Mouse (Mus musculus) heart, embryonic 14.5 days (tissue): Measurements from ENCODE around the gene Gjc1. TPM values are rescaled to one million over a fixed set of nuclear protein-coding genes. Genes with fewer than 3 reads are reported as not detected.
A peak's percentile ranks its signal among the peaks of the same experiment; 100 is the strongest.

Experiments used
- ATAC-seq: fragments of 200-750 bp; cut with Nextera tagmentation; 2 replicates; pipeline ENCODE4 v1.8.0; 2017; ENCODE audit warnings: low read depth, moderate TSS enrichment; ENCODE audit not compliant: insufficient number of reproducible peaks, insufficient read depth, low FRiP score
- H3K27ac ChIP-seq, 2 experiments: fragments of 200-500 bp in 1 of 2; fragments of 300-500 bp in 1 of 2; sonication (generic) in 1 of 2; replicated peaks in 1 of 2; 2 replicates each; pipeline ENCODE4 v1.5.1; 2012 to 2014; ENCODE audit warnings: low read depth in 2 of 2, low read length in 2 of 2, control low read depth in 1 of 2, mild to moderate bottlenecking in 1 of 2, mixed read lengths in 1 of 2; ENCODE audit not compliant: control insufficient read depth in 1 of 2, insufficient read depth in 1 of 2
- H3K27me3 ChIP-seq: fragments of 300-500 bp; sonication (generic); 2 replicates; pipeline ENCODE4 v1.6.1; 2014; ENCODE audit warnings: mild to moderate bottlenecking, low read length, control low read depth; ENCODE audit not compliant: control insufficient read depth, insufficient read depth
- H3K36me3 ChIP-seq: fragments of 300-500 bp; sonication (generic); 2 replicates; pipeline ENCODE4 v1.6.1; 2014; ENCODE audit warnings: mild to moderate bottlenecking, control low read depth, low read length, mixed read lengths; ENCODE audit not compliant: control insufficient read depth, insufficient read depth
- H3K4me1 ChIP-seq, 2 experiments: fragments of 200-500 bp in 1 of 2; fragments of 300-500 bp in 1 of 2; sonication (generic) in 1 of 2; 2 replicates each; pipeline ENCODE4 v1.6.1; 2012 to 2014; ENCODE audit warnings: low read length in 2 of 2, control low read depth in 1 of 2, mixed read lengths in 1 of 2; ENCODE audit not compliant: control insufficient read depth in 2 of 2, insufficient read depth in 2 of 2
- H3K4me2 ChIP-seq: fragments of 300-500 bp; sonication (generic); 2 replicates; pipeline ENCODE4 v1.6.1; 2014; ENCODE audit warnings: mild to moderate bottlenecking, low read length
- H3K4me3 ChIP-seq, 2 experiments: fragments of 200-500 bp in 1 of 2; fragments of 300-500 bp in 1 of 2; sonication (generic) in 1 of 2; 2 replicates each; pipeline ENCODE4 v1.5.1; 2012 to 2014; ENCODE audit warnings: low read length in 2 of 2, mild to moderate bottlenecking in 2 of 2, control low read depth in 1 of 2, low read depth in 1 of 2, moderate library complexity in 1 of 2; ENCODE audit not compliant: control insufficient read depth in 1 of 2, insufficient read depth in 1 of 2
- H3K9ac ChIP-seq: fragments of 300-500 bp; sonication (generic); 2 replicates; pipeline ENCODE4 v1.6.1; 2014; ENCODE audit warnings: mild to moderate bottlenecking, low read length
- H3K9me3 ChIP-seq: fragments of 300-500 bp; sonication (generic); 2 replicates; pipeline ENCODE4 v1.6.1; 2016; ENCODE audit warnings: low read length, control low read depth; ENCODE audit not compliant: control insufficient read depth
- WGBS: fragments of 180-500 bp; shearing (Covaris S2); extraction: QIAGEN DNeasy Blood & Tissue Kit; methylation state at CpG from one replicate; pipeline ENCODE4 v1.1.7; 2014; 5-methylcytosine and 5-hydroxymethylcytosine counted together
- polyA plus RNA-seq: library from polyadenylated mRNA; unstranded; fragments of >200 nt; fragmentation: Nextera tagmentation; extraction: Ambion mirVana; gene quantifications from 2 replicates; pipeline ENCODE4 v1.2.1, GENCODE M21; 2014

Gene Gjc1
- polyA plus RNA-seq, 1 experiment from 2014 or later: 53.8 TPM

DNA sequence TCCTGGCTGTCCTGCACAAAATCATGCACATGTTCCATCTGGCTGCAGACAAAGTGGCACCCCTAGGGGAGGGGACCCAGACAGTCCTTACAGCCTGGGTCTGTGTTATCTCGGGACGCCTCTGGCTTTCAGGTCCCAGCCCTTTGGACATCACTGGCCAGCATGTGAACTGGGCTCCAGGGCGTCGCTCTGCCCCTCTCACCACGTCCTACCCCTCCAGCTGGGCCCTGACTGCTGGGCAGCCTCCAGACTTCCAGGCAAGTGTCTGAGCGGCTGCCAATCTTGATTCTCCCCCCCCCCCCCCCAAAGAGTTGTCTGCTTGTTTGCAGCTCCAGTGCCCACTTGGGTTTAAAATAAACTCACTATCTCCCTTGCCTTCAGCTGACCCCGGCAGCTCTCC, 36.1 kb downstream of the Gjc1 start:
- H3K4me3 ChIP-seq: no peak overlapping the region
- H3K27me3 ChIP-seq: no peaks in the 10 kb centered on the region
- peak; percentile 49; the same call in 1 of the 2 replicates for ATAC-seq
- peaks cover 54 to 63% of the 10 kb centered on the region in 2 experiments for H3K4me1 ChIP-seq
- H3K9me3 ChIP-seq: no peaks in the 10 kb centered on the region
- peak overlapping the region; percentile 86 to 88 for H3K27ac ChIP-seq
- no peaks in the 10 kb centered on the region for H3K36me3 ChIP-seq
- WGBS: 13% methylated on average over 6 of the region's 7 CpGs
- peak overlapping the region; percentile 41 for H3K4me2 ChIP-seq
- H3K9ac ChIP-seq: peak overlapping the region; percentile 45; the same call in 1 of the 2 replicates

DNA sequence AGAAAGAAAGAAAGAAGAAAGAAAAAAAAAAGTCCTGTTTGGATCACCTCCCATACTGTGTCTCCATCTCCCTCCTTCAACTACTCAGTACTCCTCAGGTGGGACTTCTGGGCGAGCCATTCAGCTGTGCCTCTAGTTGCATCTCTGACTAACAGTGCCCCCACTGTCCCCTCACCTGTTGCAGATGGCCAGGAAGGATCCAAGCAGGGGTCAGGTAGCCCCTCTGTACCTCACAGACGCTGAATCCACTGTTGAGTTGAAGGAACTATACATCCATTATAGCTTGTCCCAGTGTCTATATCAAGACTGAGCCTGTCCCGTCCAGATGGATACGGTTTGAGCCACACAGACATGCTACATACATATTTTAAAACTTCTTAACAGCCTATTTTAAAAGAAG, 38.0 kb downstream of the Gjc1 start:
- Histone ChIP-seq H3K4me1 (peaks cover 60 to 64% of the 10 kb centered on the region in 2 experiments), H3K9ac (no peak overlapping the region), H3K27me3 (no peaks in the 10 kb centered on the region), H3K4me2 (no peak overlapping the region), H3K27ac (no peak overlapping the region), H3K4me3 (no peak overlapping the region), H3K36me3 (peaks cover 8% of the 10 kb centered on the region; the same call in 1 of the 2 replicates), H3K9me3 (no peaks in the 10 kb centered on the region)
- 88% methylated on average over 4 of the region's 4 CpGs for WGBS
- no peak for ATAC-seq

DNA sequence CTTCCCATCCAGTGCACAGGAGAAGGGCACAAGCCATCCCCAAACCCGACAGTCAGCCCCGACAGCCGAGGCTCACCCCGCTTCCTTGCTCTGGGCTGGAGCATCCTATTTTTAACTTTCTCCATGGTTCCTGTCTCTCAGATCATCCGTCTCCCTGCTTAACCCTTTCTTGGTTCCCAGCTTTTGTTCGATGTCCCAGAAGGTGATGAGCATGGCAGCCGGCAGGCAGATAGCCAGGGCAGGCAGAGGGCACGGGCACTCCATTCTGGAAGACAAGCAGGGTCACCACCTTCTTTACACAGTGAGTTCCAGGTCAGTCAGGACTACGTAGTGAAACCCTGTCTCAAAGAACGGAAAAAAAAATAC, 38.5 kb downstream of the Gjc1 start:
- Histone ChIP-seq H3K27ac (peak overlapping the region in 1 of 2 experiments; percentile 41; a peak in 1 of 4 replicates), H3K27me3 (no peaks in the 10 kb centered on the region), H3K9ac (0 out of 2 replicates have a peak overlapping the region, but pooled peaks have one; percentile 44), H3K4me1 (peaks cover 60 to 64% of the 10 kb centered on the region in 2 experiments), H3K4me2 (peak overlapping the region; percentile 17; the same call in 1 of the 2 replicates), H3K4me3 (no peak overlapping the region), H3K36me3 (peaks cover 8% of the 10 kb centered on the region; the same call in 1 of the 2 replicates), H3K9me3 (no peaks in the 10 kb centered on the region)
- no peak for ATAC-seq
- WGBS: 28% methylated on average over 10 of the region's 10 CpGs

DNA sequence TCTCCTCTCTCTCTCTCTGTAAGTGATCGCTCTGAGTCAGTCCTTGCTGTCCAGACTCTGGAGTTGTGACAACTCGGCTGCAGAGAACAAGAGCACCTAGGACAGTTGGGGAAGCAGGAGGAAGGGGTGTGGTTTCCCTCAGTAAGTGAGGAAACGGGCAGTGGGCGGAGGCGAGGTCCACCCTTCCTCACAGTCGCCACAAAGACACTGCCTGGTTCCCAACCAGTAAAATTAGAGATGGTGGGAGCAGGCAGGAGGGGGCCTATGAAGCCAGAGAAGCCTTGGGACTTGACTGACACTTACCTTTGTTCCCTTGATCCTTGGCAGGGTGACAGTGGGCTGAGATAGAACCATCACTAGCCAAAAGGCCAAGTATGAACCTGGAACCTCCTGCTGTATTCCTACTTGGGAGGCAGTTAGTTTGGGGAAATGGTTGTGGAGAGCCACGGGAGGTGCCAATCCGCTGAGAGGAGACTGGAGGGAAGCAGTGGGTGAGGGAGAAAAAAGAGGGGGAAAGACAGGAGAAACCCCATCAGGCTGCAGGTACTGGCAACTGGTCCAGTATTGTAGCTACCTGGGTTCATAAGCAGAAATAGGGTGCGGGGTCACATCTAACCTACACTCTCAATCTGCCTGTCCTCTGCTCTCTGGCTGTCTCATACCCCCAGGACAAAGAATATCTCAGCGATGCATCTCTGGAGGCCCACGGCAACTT, 39.1 kb downstream of the Gjc1 start:
- no peaks in the 10 kb centered on the region for H3K27me3 ChIP-seq
- no peaks in the 10 kb centered on the region for H3K9me3 ChIP-seq
- peak overlapping the region in 1 of 2 experiments; percentile 41; a peak in 3 of 4 replicates for H3K27ac ChIP-seq
- peaks cover 8% of the 10 kb centered on the region; the same call in 1 of the 2 replicates for H3K36me3 ChIP-seq
- peaks cover 60 to 64% of the 10 kb centered on the region in 2 experiments for H3K4me1 ChIP-seq
- no peak overlapping the region for H3K4me3 ChIP-seq
- H3K9ac ChIP-seq: peak overlapping the region; percentile 44; the same call in 1 of the 2 replicates
- ATAC-seq: no peak
- H3K4me2 ChIP-seq: peak overlapping the region; percentile 17; the same call in 1 of the 2 replicates
- 32% methylated on average over 11 of the region's 11 CpGs for WGBS

DNA sequence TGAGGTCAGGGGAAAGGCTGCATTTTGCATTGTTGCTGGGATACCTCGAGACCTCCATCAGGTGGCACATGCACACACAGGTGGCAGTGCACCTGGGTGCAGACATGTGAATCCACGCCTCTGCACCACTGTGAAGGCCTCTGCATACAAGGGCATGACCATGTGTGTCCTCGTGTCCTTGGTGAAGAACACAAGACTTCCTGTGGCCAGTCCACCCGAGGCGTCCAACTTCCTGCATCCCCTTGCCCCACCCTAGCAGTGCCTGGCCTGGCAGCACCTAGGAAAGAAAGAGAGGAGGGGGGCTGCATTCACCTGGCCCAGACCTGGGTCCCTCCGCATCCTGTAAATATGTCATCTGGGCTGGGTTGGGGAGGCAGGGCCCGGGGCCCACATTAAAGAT, 39.7 kb downstream of the Gjc1 start:
- H3K9ac ChIP-seq: no peak overlapping the region; the same call in 1 of the 2 replicates

DNA sequence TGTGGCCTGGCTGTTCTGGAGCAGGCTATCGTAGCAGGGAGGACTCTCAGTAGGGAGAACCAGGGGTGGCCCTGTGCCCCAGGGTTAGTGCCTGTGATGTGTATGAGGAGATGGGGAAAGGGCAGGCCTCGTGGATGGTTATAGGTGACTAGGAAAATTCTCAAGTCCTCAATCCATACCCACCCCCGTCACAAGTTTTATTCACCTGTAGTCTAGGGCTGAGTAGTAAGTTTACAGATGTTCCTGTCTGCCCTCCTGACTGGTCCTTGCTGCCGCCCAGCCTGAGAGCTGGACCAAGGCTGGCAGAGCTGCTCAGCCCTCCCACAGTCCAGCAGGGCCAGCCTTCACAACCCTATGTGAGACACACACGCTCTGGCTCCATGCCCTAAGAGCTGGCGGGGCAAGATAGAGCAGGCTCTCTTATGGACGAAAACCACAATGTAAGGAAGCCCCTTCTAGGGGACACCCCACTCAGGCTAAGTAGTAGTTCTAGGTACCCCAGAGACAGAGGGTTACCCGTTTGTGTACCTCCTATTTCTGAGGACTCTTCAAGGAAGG, 40.3 kb downstream of the Gjc1 start:
- peak overlapping the region in 1 of 2 experiments; percentile 41; a peak in 1 of 4 replicates for H3K27ac ChIP-seq
- no peaks in the 10 kb centered on the region for H3K9me3 ChIP-seq
- H3K9ac ChIP-seq: no peak overlapping the region
- peaks cover 8% of the 10 kb centered on the region; the same call in 1 of the 2 replicates for H3K36me3 ChIP-seq
- no peak overlapping the region for H3K4me3 ChIP-seq
- no peaks in the 10 kb centered on the region for H3K27me3 ChIP-seq
- no peak overlapping the region for H3K4me2 ChIP-seq
- WGBS: 75% methylated on average over 8 of the region's 8 CpGs
- no peak for ATAC-seq
- H3K4me1 ChIP-seq: peaks cover 54 to 60% of the 10 kb centered on the region in 2 experiments

More for the DNA sequence above, 39.7 kb downstream of the Gjc1 start:
- Histone ChIP-seq H3K27me3 (no peaks in the 10 kb centered on the region), H3K4me2 (peak overlapping the region; percentile 17; the same call in 1 of the 2 replicates), H3K9me3 (no peaks in the 10 kb centered on the region), H3K4me1 (peaks cover 59 to 66% of the 10 kb centered on the region in 2 experiments), H3K27ac (peak overlapping the region in 1 of 2 experiments; percentile 41; a peak in 1 of 4 replicates), H3K4me3 (no peak overlapping the region), H3K36me3 (peaks cover 8% of the 10 kb centered on the region; the same call in 1 of the 2 replicates)
- no peak for ATAC-seq
- 57% methylated on average over 7 of the region's 7 CpGs for WGBS

DNA sequence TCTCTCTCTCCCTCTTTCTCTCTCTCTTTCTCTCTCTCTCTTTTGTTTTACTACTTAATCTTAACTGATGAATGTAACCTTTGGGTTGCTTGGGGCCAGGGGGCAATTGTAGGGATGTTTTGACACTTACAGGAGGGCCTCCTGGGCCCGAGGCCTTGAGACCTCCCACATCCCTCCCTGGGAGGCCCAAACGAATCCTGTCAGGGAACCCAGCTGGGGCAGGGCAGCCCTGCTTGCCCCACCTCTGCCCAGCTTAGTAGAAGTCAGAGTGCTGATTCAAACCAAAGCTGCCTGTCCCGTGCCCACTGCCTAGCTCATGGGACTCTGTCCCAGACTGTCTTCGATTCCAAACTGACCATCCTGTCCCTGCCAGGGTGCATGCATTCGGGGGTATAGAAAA, 40.9 kb downstream of the Gjc1 start:
- no peak for ATAC-seq
- H3K4me2 ChIP-seq: no peak overlapping the region
- no peak overlapping the region for H3K4me3 ChIP-seq
- H3K27ac ChIP-seq: 0 out of 4 replicates have a peak overlapping the region, but pooled peaks of 1 of the 2 experiments have one; percentile 0
- no peaks in the 10 kb centered on the region for H3K27me3 ChIP-seq
- no peaks in the 10 kb centered on the region for H3K9me3 ChIP-seq
- 54% methylated on average over 5 of the region's 5 CpGs for WGBS
- peaks cover 8% of the 10 kb centered on the region; the same call in 1 of the 2 replicates for H3K36me3 ChIP-seq
- H3K4me1 ChIP-seq: peaks cover 48 to 54% of the 10 kb centered on the region in 2 experiments
- H3K9ac ChIP-seq: 0 out of 2 replicates have a peak overlapping the region, but pooled peaks have one; percentile 72
